Mouse (Mus musculus) layer of hippocampus, adult 9-10 months (tissue): ENCODE measurements around the gene Prep.

Source experiments
- DNase-seq: peaks from one replicate; pipeline ENCODE4 v3.0.0; 2022; ENCODE audit warnings: low spot score

Gene Prep

GRCm38 (mm10) chr10:45066931-45067308, at the start of gene Prep:
Gene Prep, plus strand, starts transcription at chr10:45067203.
- no peak for DNase-seq

GRCm38 (mm10) chr10:45017352-45017751, 49.7 kb upstream of the Prep start:
- no peak for DNase-seq

GRCm38 (mm10) chr10:45017851-45018250, 49.2 kb upstream of the Prep start:
- no peak for DNase-seq

GRCm38 (mm10) chr10:45019418-45019817, 47.6 kb upstream of the Prep start:
- no peak for DNase-seq

GRCm38 (mm10) chr10:45019849-45020248, 47.2 kb upstream of the Prep start:
- DNase-seq = no peak

GRCm38 (mm10) chr10:45020291-45020690, 46.7 kb upstream of the Prep start:
- DNase-seq = no peak

- no peak for DNase-seq
Observed at GRCm38 (mm10) chr10:45025184-45025583, 41.8 kb upstream of the Prep start.

- no peak for DNase-seq
Observed at GRCm38 (mm10) chr10:45026935-45027334, 40.1 kb upstream of the Prep start.

GRCm38 (mm10) chr10:45045268-45045928, 21.6 kb upstream of the Prep start:
- DNase-seq = peak; percentile 49

GRCm38 (mm10) chr10:45048158-45048557, 18.8 kb upstream of the Prep start:
- no peak for DNase-seq

GRCm38 (mm10) chr10:45048622-45049021, 18.4 kb upstream of the Prep start:
- no peak for DNase-seq

GRCm38 (mm10) chr10:45051125-45051744, 15.8 kb upstream of the Prep start:
- peak; percentile 58 for DNase-seq

GRCm38 (mm10) chr10:45058361-45058760, 8.6 kb upstream of the Prep start:
- DNase-seq = no peak

GRCm38 (mm10) chr10:45060841-45061240, 6.2 kb upstream of the Prep start:
- DNase-seq = no peak

- peak; percentile 37 for DNase-seq
Observed at GRCm38 (mm10) chr10:45066131-45066930, 672 bp upstream of the Prep start.

- DNase-seq = peak; percentile 11
Observed at GRCm38 (mm10) chr10:45067436-45067925, 478 bp downstream of the Prep start.

GRCm38 (mm10) chr10:45069557-45069956, 2.6 kb downstream of the Prep start:
- no peak for DNase-seq

GRCm38 (mm10) chr10:45070362-45070761, 3.4 kb downstream of the Prep start:
- no peak for DNase-seq

- no peak for DNase-seq
Observed at GRCm38 (mm10) chr10:45070929-45071813, 4.2 kb downstream of the Prep start.

GRCm38 (mm10) chr10:45072339-45072738, 5.3 kb downstream of the Prep start:
- DNase-seq = no peak

- no peak for DNase-seq
Observed at GRCm38 (mm10) chr10:45074543-45074942, 7.5 kb downstream of the Prep start.
